Mouse (Mus musculus): ENCODE results near the gene Olfr668.
"Not testable (repeated sequence)": the region's sequence is repeated elsewhere in the genome, so short reads cannot be mapped to it uniquely, and the experiment has no call there.

Olfr668 gene

DNA sequence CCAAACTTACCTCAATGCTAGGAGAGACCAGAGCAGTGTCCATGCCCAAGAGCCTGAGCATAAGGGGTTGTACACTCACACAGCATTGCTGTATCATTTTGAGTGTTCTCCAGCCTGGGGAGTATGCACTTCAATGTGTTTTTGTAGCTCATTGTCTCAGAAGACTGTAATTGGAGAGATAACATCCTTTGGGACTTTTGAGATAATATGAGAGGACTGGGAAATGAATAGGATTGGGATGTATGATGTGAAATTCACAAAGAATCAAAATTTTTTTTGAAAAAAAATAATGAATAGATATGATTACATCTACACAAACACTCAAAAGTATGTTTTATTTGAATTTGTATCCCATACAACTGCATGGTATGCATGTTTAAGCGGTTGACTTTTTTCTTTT lies at the start of gene Olfr668:
TSS of gene Olfr668 (minus strand) at position 101 of the 400 bp plus-strand sequence.
- DNase-seq (ENCODE audit: low spot score in 2 of 2) = no peak

GRCm38 (mm10) chr7:104972507-104972906 lies 44.6 kb upstream of the Olfr668 start:
- DNase-seq (ENCODE audit: low spot score in 2 of 2) = not testable (repeated sequence)

DNA sequence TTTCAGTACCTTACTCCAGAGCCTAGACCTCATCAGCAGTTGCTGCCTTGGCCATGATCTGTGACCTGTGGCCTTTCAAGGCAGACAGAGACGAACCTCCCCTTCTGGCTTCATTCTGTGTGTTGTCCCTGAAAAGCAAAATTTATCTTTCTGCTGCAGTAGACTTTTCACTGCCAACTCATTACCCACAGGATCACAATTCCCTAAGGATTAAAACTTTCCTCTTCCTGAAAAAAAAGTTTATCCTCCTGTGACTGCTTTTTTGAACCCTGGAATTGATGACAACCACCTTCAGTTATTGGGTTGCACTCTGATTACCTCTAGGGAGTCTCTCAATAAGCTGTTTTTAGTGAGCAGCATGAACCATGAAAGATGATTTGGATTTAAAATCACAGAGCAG lies 34.7 kb upstream of the Olfr668 start, which contains the start of gene Olfr670:
TSS of gene Olfr670 (minus strand) at position 101 of the 400 bp plus-strand sequence.
- no peak for DNase-seq (ENCODE audit: low spot score in 2 of 2)

- not testable (repeated sequence) for DNase-seq (ENCODE audit: low spot score in 2 of 2)
Observed at GRCm38 (mm10) chr7:104950234-104950633, 22.4 kb upstream of the Olfr668 start.

DNA sequence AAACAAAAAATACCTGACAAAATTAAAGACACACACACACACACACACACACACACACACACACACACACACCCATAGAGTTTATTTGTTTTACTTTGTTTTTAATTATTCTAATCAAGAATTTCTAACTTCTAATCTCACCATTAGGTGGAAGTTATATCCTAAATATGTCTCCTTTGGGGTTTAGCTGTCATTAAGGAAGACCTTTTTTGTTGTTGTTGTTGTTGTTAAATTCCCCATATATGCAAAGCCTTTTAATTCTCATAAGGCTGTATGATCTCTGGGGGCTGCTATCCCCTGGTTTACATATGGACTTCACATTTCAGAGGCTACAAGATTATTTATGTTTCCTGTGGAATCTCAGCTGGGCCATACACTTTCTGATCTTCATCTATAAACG lies 6.1 kb upstream of the Olfr668 start, which contains the start of gene Olfr669:
TSS of gene Olfr669 (plus strand) at position 301 of the 400 bp plus-strand sequence.
- no peak for DNase-seq (ENCODE audit: low spot score in 2 of 2)

DNA sequence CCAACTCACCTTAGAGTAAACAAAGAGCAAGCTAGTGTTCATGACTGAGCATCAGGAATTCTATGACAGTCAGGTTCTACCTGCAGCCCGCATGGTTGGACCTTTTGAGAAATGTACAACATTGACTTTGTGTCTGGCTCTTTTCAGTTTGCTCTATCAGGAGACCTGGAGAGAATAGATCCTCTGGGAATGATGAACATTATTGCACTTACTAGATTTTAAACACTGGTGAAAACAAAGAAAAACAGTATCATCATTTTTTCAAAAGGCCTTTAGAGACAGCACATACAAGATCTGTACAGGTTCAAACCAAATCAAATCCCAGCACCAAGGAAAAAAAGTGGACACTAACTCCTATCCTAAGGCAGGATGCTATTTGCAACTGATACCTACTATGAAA lies 6.5 kb downstream of the Olfr668 start, which contains the start of gene Olfr667:
TSS of gene Olfr667 (minus strand) at position 101 of the 400 bp plus-strand sequence.
- no peak for DNase-seq (ENCODE audit: low spot score in 2 of 2)

- no peak for DNase-seq (ENCODE audit: low spot score in 2 of 2)
Observed at GRCm38 (mm10) chr7:104895852-104896251, 32.0 kb downstream of the Olfr668 start, which contains the start of gene Olfr666. Olfr666 (minus strand) TSS chr7:104895952.

DNA sequence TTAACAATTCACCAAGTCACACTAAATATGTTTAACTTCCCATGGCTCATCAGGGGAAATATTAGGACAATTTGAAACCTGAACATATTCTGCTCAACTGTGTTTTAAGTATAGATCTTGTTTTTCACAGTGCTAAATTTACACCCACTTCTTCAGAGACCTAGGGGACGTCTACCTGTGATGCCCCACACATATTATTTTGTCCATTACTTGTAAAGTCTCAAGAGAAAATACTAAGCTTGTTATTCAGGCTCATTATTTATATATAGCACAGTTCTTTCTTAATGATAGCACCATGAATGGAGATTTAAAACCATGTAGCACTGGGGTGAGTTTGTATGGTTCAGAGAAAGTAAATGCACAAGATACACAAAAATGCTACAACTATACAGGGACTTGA lies 50.1 kb downstream of the Olfr668 start, which contains the start of gene Olfr665:
TSS of gene Olfr665 (plus strand) at position 301 of the 400 bp plus-strand sequence.
- no peak for DNase-seq (ENCODE audit: low spot score in 2 of 2)
